Mouse (Mus musculus): ENCODE data around the gene Susd2.

Susd2 gene

DNA sequence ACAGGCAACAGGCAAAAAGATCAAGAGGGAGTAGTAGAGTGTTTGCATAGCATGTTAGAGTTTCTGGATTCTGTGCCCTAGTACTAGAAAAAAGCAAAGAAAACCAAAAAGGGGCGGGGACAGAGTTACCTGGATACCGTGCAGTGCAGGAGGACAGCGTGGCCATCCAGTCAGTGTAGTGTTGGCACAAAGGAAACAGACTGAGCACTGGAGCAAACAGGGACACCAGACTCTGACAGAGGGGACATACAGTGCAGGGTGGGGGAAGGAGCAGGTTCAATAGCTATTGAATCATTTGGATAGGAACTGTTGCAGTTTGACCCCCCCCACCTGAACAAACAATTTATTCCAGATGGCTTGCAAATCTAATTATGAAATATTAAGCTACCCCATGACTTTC, 16.8 kb downstream of the Susd2 start:
- DNase-seq (ENCODE audit: low read depth, low spot score), result no peak

GRCm38 (mm10) chr10:75625920-75626319, 17.9 kb downstream of the Susd2 start:
- no peak for DNase-seq (ENCODE audit: low read depth, low spot score)

DNA sequence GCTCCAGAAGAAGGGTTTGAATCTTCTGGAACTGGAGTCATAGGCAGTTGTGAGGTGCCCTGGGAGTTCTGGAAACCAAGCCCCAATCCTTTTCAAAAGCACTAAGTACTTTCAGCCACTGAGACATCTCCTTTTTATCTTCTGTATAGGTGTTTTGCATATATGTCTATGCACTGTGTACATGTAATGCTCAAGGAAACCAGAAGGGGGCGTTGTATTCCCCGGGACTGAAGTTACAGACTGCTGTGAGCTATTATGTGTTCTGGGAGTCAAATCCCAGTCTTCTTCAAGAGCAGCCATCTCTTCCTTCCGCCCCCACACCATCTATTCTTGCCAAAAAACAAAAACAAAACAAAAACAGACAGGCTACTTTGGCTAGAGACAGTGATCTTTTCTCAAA, 23.0 kb downstream of the Susd2 start:
- no peak for DNase-seq (ENCODE audit: low read depth, low spot score)

DNA sequence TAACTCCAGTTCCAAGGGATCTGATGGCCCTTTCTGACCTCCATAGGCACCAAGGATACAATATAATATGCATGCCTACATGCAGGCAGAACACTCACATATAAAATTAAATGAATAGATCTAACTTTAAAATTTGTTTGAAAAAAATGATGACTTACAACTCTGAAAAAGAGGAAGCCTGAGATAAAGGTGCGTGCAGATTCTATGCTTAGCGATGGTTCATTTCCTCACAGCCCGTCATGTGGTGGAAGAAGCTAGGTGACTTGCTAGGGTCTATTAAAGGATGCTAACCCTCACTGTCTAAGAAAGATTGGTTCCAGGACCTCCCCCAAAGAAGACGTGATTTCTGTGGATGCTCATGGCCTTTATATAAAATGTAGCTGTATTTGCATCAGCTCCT, 27.8 kb downstream of the Susd2 start:
- DNase-seq (ENCODE audit: low read depth, low spot score), result no peak

DNA sequence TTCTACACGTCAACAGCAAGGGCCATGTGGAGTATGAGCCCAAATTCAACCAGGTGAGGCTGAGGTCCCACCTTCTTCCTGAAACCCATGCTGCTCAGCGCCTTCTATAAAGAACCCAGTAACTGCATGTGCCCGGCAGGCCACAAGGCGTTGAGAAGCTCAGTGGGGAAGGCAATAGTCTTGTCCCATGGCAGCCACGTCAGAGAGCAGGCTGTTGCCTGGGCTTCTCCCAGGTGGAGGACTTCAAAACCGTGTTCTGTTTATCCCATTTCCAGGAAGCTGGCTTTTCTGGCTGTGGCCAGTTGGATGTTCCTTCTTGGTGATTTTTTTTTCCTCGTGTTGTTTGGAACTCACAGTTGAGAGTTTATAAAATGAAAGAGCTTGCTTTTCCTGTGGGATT, 33.3 kb downstream of the Susd2 start:
- DNase-seq (ENCODE audit: low read depth, low spot score), result no peak

- no peak for DNase-seq (ENCODE audit: low read depth, low spot score)
Observed at GRCm38 (mm10) chr10:75608975-75609374, 34.8 kb downstream of the Susd2 start.

DNA sequence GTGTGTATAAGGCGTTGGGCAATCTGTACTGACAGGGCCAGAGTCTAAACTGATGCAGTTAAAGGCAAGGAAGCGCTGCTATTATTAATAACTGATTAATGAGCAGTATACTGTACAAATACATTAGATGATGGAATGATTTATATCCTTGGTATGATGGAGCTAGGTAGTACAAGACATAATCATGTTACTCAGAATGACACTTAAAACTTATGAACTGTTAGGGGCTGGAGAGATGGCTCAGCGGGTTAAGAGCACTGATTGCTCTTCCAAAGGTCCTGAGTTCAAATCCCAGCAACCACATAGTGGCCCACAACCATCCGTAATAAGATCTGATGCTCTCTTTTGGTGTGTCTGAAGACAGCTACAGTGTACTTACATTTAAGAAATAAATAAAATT, 36.6 kb downstream of the Susd2 start:
- no peak for DNase-seq (ENCODE audit: low read depth, low spot score)

- peak; percentile 34 for DNase-seq (ENCODE audit: low read depth, low spot score)
Observed at GRCm38 (mm10) chr10:75605162-75605846, 38.5 kb downstream of the Susd2 start.

DNA sequence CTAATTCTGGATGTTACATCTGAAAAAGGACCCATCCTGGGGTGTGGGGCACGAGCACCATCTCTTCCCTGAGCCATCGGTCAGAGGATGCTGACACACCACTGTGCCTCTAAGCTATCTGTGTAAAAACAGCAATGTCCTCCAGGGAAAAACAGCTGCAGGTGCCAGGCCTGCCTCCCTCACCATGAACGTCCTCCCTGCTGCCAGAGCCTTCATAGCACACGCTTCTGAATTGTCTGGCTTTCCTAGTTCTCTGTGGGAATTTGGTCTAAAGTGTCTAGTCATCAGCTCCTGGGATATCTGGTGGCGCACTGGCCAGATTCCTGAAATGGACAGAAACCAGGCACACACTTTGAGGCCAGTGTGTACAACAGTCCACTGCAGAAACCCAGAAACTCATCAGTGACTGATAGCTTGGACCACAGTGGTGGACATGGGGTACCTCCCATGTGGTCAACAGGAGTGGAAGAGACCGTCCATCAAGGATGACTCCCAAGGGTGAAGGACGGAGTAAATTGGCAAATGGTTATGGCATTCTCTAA, 43.5 kb downstream of the Susd2 start:
- no peak for DNase-seq (ENCODE audit: low read depth, low spot score)

- no peak for DNase-seq (ENCODE audit: low read depth, low spot score)
Observed at GRCm38 (mm10) chr10:75595981-75596380, 47.8 kb downstream of the Susd2 start.

DNA sequence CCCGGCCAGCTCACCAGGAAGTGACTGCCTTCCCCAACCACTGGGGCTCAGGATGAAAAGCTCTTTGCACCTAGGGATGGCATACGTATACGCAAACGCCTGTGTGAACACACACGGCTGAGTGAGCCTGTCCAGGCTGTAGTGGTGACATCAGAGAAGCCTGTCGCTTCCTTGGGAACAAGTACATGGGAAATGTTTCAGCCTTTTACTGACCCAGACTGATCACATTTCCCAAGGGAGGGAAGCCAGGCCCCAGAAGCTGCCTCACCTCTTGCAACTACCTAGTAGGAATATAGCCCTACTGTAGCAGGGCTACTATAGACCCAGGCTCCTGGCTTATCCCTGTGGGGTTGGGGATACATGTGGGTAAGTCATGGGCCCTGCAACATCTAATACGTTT, 51.2 kb downstream of the Susd2 start:
- DNase-seq (ENCODE audit: low read depth, low spot score), result peak; percentile 8

DNA sequence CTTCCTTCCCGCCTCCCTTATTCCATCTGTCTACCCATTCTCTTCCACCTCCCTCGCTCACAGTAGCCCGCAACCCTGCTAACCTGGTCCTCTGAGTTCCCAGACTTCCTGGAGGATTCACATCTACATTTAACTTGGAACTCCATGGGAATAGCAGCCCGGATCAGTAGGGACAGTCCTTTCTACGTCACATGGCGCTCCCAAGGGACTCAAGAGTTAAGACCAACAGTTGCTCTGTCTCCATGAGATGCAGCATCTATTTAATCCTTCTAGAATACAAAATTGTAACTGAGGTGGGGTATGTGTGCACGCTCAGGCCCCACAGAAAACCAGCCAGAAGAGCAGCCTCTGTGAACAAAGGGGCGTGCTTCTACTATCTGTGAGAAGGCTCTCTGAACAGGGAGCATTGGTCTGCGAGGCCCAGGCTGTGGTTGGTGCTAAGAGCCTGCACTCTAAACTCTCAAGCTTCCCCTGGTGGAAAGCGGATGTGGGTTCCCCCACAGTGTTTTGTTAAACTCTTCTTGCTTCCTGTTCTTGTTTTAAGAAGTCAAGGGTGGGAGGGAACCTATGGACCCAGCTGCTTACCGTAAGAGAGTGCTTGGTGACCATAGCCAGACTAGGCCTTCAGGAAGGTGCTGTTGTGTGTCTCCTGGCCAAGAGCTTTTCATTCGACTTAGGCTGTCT, 52.5 kb downstream of the Susd2 start:
- DNase-seq (ENCODE audit: low read depth, low spot score), result peak; percentile 95

DNA sequence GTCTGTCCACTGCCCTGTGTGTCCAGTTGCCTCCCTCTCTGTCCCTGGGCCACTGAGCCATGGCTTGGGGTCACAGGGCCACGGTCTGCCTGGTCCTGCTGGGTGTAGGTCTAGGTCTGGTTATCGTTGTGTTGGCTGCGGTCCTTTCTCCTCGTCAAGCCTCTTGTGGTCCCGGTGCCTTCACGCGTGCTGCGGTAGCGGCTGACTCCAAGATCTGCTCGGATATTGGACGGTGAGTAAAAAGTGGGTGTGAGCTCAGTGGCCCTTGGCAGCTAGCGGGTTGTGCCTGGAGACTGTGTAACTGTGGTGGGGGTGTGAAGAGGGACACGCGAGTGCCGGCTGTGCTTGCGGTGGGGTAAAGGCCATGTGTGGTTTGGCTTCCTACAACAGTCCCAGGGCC, 54.2 kb downstream of the Susd2 start:
- DNase-seq (ENCODE audit: low read depth, low spot score), result peak; percentile 40

DNA sequence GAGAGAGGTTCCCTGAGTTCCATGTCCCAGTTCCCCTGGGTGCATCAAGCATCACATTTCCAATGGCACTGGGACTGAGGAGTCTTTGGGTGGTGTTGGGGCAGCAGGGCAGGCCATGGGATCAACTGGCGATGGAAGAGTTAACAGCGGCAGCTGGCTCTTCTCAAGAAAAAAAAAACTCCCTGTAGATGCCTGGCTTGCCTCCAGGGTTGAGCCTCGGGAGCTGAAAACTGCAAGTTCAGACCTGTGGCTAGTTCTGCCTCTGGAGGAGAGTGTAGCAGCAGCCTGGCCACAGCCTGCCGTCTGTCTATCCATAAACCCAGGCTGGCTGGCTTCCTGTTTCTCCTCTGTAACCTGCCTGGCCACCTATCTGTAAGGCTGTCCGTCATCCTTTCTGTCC, 54.7 kb downstream of the Susd2 start, which contains the start of gene Ggt5:
Gene Ggt5 (plus strand): TSS at position 212 of the 400 bp plus-strand sequence.
- peak; percentile 21 for DNase-seq (ENCODE audit: low read depth, low spot score)

DNA sequence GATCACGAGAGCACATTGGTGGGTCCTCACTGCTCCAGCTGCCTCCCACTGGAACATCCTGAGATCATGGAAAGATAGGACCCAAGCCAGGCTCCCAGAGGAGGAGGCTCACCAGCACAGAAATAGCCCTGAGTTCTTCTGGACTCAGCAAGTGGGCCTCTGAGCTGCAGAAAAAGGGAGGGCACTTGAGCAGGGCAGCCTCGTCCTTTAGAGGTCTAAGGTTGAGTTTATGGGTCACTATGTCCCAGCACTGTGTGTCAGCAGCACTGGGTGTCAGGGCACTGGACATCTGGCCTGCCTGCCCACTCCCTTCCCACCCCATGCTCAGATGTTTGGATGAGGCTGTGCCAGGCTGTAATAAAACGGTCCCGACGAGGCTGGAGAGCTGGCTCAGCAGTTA, 55.5 kb downstream of the Susd2 start:
- no peak for DNase-seq (ENCODE audit: low read depth, low spot score)

DNA sequence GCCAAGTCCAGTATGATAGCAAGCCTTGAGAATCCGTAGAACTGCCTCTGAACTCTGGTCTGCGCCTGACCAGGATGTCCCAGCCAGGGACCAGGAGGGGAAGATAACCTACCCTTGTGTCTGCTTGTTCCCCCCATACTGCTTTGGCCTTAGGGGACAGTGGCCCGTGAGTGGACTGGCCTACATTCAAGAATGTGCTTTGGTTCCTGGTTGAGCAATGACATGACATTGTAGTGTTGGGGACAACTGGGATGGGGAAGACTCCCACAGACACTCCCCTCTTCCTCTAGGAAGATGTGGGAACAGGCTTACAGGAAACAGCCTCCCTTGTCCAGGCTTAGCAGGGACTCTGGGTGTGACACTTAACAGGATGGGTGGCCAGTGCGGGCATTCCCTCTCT, 56.0 kb downstream of the Susd2 start:
- no peak for DNase-seq (ENCODE audit: low read depth, low spot score)

Data from CD4-positive helper T cell, adult 2 months (primary cell).